In genomic region chr8:110655827-110656226, GRCm38 (mm10) we compare ENCODE assay signal across 20 mouse cellular contexts. TPM values are rescaled to one million over a fixed set of nuclear protein-coding genes. Genes with fewer than 3 reads are reported as not detected.
DNase-seq lines count a peak whose midpoint lies in the region; ATAC-seq and TF ChIP-seq lines count a peak whose summit lies in the region.
"Had no signal": no experiment of that assay in that cellular context is flagged by ENCODE, and none has a peak within 500 bp of the region (broad histone marks: within the 10 kb centered on the region; RNA-seq: fewer than 3 reads in every experiment).

No protein-coding gene starts in this region.

- H3K4me1 ChIP-seq in embryonic facial prominence, embryonic 14.5 days (ENCODE audit: control insufficient read depth, insufficient read depth, low read length): no peaks in the 10 kb centered on the region
- peaks cover 6% of the 10 kb centered on the region; the same call in 1 of the 2 replicates for H3K4me1 ChIP-seq in embryonic facial prominence, embryonic 10.5 days
- H3K4me1 ChIP-seq in hindbrain, postnatal 0 days (ENCODE audit: insufficient read depth, low read length): no peaks in the 10 kb centered on the region
- no peaks in the 10 kb centered on the region for H3K4me1 ChIP-seq in hindbrain, embryonic 13.5 days (replicated peaks)
- H3K4me1 ChIP-seq: limb, embryonic 12.5 days; liver, embryonic 12.5 days; neural tube, embryonic 13.5 days had no signal

- no peak overlapping the region for H3K4me2 ChIP-seq in embryonic facial prominence, embryonic 14.5 days (ENCODE audit: low read depth, low read length)
- H3K4me2 ChIP-seq in hindbrain, postnatal 0 days (ENCODE audit: low read depth, low read length): no peak overlapping the region
- H3K4me2 ChIP-seq in hindbrain, embryonic 13.5 days: no peak overlapping the region
- H3K4me2 ChIP-seq: limb, embryonic 12.5 days; liver, embryonic 12.5 days; neural tube, embryonic 13.5 days had no signal

- no peak overlapping the region for H3K4me3 ChIP-seq in embryonic facial prominence, embryonic 14.5 days (ENCODE audit: low read depth, low read length)
- H3K4me3 ChIP-seq in embryonic facial prominence, embryonic 10.5 days: no peak overlapping the region
- no peak overlapping the region for H3K4me3 ChIP-seq in hindbrain, postnatal 0 days (ENCODE audit: low read length)
- H3K4me3 ChIP-seq in hindbrain, embryonic 13.5 days: no peak overlapping the region
- H3K4me3 ChIP-seq: limb, embryonic 12.5 days; liver, embryonic 12.5 days; neural tube, embryonic 13.5 days had no signal

- H3K9ac ChIP-seq in embryonic facial prominence, embryonic 14.5 days (ENCODE audit: low read depth, low read length): no peak overlapping the region
- no peak overlapping the region for H3K9ac ChIP-seq in hindbrain, postnatal 0 days (replicated peaks; ENCODE audit: low read length)
- H3K9ac ChIP-seq in hindbrain, embryonic 13.5 days: no peak overlapping the region
- H3K9ac ChIP-seq: limb, embryonic 12.5 days; liver, embryonic 12.5 days; neural tube, embryonic 13.5 days had no signal

- DNase-seq in embryonic facial prominence, embryonic 14.5 days (ENCODE audit: low spot score): peak; percentile 31
- DNase-seq in embryonic facial prominence, embryonic 10.5 days (ENCODE audit: low spot score): no peak
- peak; percentile 36 for DNase-seq in hindbrain, postnatal 0 days (ENCODE audit: low spot score)
- DNase-seq in brain, adult 2 months (ENCODE audit: low read depth, low spot score): peak; percentile 78
- peak; percentile 48 to 53 for DNase-seq in cerebellum, postnatal 25 days
- no peak for DNase-seq in spleen, adult 18-20 months
- DNase-seq in spleen, postnatal 14 days (ENCODE audit: low spot score in 2 of 2): no peak
- DNase-seq: gastrocnemius, postnatal 25 days; kidney, adult 8-10 months; kidney, postnatal 36 days; layer of hippocampus, adult 9-11 months; lung, adult 2 months; lung, postnatal 36 days; thymus, postnatal 36 days had no signal

- no peak for TF ChIP-seq CTCF in hindbrain, postnatal 0 days (IDR thresholded peaks at IDR 0.05; ENCODE audit: low read depth)

- H3K27ac ChIP-seq in embryonic facial prominence, embryonic 14.5 days (replicated peaks; ENCODE audit: low read depth, low read length): no peak overlapping the region
- H3K27ac ChIP-seq in embryonic facial prominence, embryonic 10.5 days (replicated peaks): no peak overlapping the region
- H3K27ac ChIP-seq in hindbrain, postnatal 0 days: peak overlapping the region; percentile 3; the same call in 1 of the 2 replicates
- no peak overlapping the region for H3K27ac ChIP-seq in hindbrain, embryonic 13.5 days
- H3K27ac ChIP-seq: limb, embryonic 12.5 days; liver, embryonic 12.5 days; neural tube, embryonic 13.5 days had no signal

- 65% methylated on average over 1 of the region's 1 CpGs for WGBS in embryonic facial prominence, embryonic 14.5 days
- WGBS in embryonic facial prominence, embryonic 10.5 days: 92% methylated on average over 1 of the region's 1 CpGs
- WGBS in hindbrain, postnatal 0 days: 43% methylated on average over 1 of the region's 1 CpGs
- WGBS in hindbrain, embryonic 13.5 days: 91% methylated on average over 1 of the region's 1 CpGs

- no peaks in the 10 kb centered on the region for H3K9me3 ChIP-seq in embryonic facial prominence, embryonic 14.5 days (ENCODE audit: control insufficient read depth, low read length)
- no peaks in the 10 kb centered on the region for H3K9me3 ChIP-seq in embryonic facial prominence, embryonic 10.5 days
- H3K9me3 ChIP-seq in hindbrain, postnatal 0 days (ENCODE audit: low read length): no peaks in the 10 kb centered on the region
- no peaks in the 10 kb centered on the region for H3K9me3 ChIP-seq in hindbrain, embryonic 13.5 days
- H3K9me3 ChIP-seq: limb, embryonic 12.5 days; liver, embryonic 12.5 days; neural tube, embryonic 13.5 days had no signal

- peak; percentile 73; the same call in 1 of the 2 replicates for ATAC-seq in embryonic facial prominence, embryonic 14.5 days (ENCODE audit: low read depth)
- no peak for ATAC-seq in hindbrain, postnatal 0 days
- no peak for ATAC-seq in hindbrain, embryonic 13.5 days (ENCODE audit: low FRiP score)
- ATAC-seq: inflammation-experienced regulatory T-cells, adult 6 months; liver, embryonic 12.5 days had no signal

- no peaks in the 10 kb centered on the region for H3K27me3 ChIP-seq in embryonic facial prominence, embryonic 14.5 days (replicated peaks; ENCODE audit: control insufficient read depth, insufficient read depth, low read length)
- H3K27me3 ChIP-seq in embryonic facial prominence, embryonic 10.5 days (replicated peaks; ENCODE audit: low read depth, poor library complexity, severe bottlenecking): no peaks in the 10 kb centered on the region
- no peaks in the 10 kb centered on the region for H3K27me3 ChIP-seq in hindbrain, postnatal 0 days (ENCODE audit: insufficient read depth, low read length)
- H3K27me3 ChIP-seq in hindbrain, embryonic 13.5 days: no peaks in the 10 kb centered on the region
- H3K27me3 ChIP-seq: CH12.LX; limb, embryonic 12.5 days; liver, embryonic 12.5 days; neural tube, embryonic 13.5 days had no signal

- peaks cover 15% of the 10 kb centered on the region; the same call in 1 of the 2 replicates for H3K36me3 ChIP-seq in embryonic facial prominence, embryonic 14.5 days (ENCODE audit: control insufficient read depth, insufficient read depth, low read length)
- H3K36me3 ChIP-seq in embryonic facial prominence, embryonic 10.5 days (replicated peaks): peaks cover 77% of the 10 kb centered on the region
- peaks cover 13% of the 10 kb centered on the region; the same call in 1 of the 2 replicates for H3K36me3 ChIP-seq in hindbrain, postnatal 0 days (ENCODE audit: insufficient read depth, low read length)
- H3K36me3 ChIP-seq in hindbrain, embryonic 13.5 days: peaks cover 76% of the 10 kb centered on the region

RNA-seq across cellular contexts. Expression of gene Vac14, which starts 37.4 kb away (rescaled TPM):
- polyA plus RNA-seq in embryonic facial prominence, embryonic 14.5 days (2014; fragmentation: Nextera tagmentation; extraction: Ambion mirVana): 17.7 and 21.1 TPM in 2 replicates
- polyA plus RNA-seq in embryonic facial prominence, embryonic 10.5 days (2016; fragmentation: Nextera tagmentation; extraction: Ambion mirVana): 26.2 and 27.3 TPM in 2 replicates
- total RNA-seq in hindbrain, postnatal 0 days (2014; rRNA removed): 42.1 and 44.1 TPM in 2 replicates
- polyA plus RNA-seq in hindbrain, postnatal 0 days (2015; fragmentation: Nextera tagmentation; extraction: Ambion mirVana): 22.4 and 26.1 TPM in 2 replicates
- polyA plus RNA-seq in hindbrain, embryonic 13.5 days (2015; fragmentation: Nextera tagmentation; extraction: Ambion mirVana): 23.7 and 24.9 TPM in 2 replicates

Comparison
In these comparisons a context has a peak if more than half of its experiments do, and no peak if none do; other contexts are left out.
1. DNase-seq: peak in embryonic facial prominence, embryonic 14.5 days (single experiment), hindbrain, postnatal 0 days (single experiment), brain, adult 2 months (single experiment) and cerebellum, postnatal 25 days (2 of 2); none in embryonic facial prominence, embryonic 10.5 days (single experiment), spleen, adult 18-20 months (0 of 2) and spleen, postnatal 14 days (0 of 2).